Mouse (Mus musculus): ENCODE data around the gene Wnt10b.
A peak's percentile ranks its signal among the peaks of the same experiment; 100 is the strongest.
"Not testable (repeated sequence)": the region's sequence is repeated elsewhere in the genome, so short reads cannot be mapped to it uniquely, and the experiment has no call there.

Wnt10b gene

DNA sequence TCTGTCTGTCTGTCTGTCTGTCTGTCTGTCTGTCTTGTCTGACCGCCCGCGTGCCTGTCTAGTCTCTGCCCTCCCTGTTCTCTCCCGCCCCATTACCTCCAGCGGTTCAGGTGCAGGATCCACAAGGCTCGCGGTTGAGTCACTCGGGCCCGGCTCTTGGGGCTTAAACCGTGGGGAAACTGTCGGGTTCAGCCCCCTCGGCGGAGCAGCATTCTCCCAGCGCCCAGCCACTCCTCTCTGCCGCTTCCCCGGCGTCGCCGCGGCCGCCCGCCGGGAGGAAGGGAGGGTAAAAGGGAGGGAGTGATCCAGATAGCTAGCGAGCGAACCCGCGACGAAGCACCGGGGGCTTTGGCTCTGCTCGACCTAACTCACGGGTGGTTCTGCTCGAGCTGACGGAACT, at the start of gene Wnt10b:
Wnt10b (minus strand) TSS at position 389 of the 400 bp plus-strand sequence.
- DNase-seq (ENCODE audit: low spot score) = no peak

DNA sequence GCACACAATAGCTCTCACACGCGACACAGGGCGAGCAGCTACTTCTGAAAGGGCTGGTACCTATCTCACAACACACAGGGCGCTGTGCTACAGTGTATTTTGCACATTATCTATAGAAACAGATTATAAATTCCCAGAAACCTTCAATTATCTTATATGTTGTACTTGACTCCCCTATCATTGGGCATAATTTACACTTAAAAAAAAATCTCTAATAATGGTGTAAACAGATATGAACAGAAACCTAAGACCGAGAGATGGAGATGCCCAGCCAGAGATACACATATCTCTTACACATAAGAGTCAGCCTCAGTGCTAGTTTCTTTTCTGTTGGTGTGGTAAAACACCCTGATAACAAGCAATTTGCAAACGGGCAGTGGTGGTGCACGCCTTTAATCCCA, 49.7 kb upstream of the Wnt10b start:
- no peak for DNase-seq (ENCODE audit: low spot score)

DNA sequence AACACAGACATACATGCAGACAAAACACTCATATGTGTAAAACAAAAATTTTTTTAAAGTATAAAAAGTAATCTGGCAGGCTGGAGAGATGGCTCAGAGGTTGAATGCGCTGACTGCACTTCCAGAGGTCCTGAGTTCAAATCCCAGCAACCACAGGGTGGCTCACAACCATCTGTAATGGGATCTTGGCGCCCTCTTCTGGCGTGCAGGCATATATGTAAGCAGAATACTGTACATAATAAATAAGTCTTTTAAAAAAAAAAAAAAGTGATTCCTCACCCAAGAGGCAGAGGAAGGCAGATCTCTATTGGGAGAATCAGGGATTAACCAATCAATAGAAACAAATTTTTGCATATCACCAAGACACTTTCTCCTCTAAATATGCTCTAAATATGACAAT, 45.5 kb upstream of the Wnt10b start:
- DNase-seq (ENCODE audit: low spot score) = peak; percentile 34

DNA sequence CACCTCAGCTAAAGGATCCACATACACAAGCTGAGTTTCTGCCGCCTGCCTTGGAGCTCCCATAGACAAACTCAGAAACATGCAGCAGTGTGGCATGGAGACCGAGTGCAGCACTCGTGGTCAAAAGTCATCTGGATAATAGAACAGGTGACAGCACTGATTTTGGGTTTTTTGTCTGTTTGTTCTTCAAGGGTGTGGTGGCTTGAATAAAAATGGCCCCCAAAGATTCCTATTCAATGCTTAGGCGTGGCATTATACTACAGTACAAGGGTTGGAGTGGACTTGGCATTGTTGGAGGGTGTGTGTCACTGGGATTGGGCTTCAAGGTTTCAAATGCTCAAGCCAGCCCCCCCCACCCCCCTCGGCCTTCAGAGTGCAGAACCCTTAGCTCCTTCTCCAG, 44.2 kb upstream of the Wnt10b start:
- no peak for DNase-seq (ENCODE audit: low spot score)

DNA sequence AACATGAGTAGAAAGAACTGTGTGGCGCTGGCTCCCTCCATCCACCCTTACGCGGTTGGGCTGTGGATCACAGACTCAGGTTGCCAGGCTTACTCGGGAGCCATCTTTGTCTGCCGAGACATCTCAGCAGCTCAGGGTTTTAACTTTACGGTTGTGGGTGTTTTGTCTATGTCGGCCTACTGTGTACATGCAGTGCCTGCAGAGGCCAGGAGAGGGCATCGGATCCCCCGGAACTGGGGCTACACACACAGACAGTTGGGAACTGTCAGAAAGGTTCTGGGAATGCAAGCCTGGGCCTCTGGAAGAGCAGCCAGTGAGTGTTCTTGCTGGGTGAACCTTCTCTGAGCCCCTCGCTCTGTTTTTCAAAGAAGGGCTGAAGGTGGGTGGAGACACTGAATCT, 43.5 kb upstream of the Wnt10b start:
- DNase-seq (ENCODE audit: low spot score) = peak; percentile 62

- no peak for DNase-seq (ENCODE audit: low spot score)
Observed at GRCm38 (mm10) chr15:98820937-98821336, 43.0 kb upstream of the Wnt10b start.

- DNase-seq (ENCODE audit: low spot score) = no peak
Observed at GRCm38 (mm10) chr15:98818171-98818570, 40.2 kb upstream of the Wnt10b start.

- DNase-seq (ENCODE audit: low spot score) = no peak
Observed at GRCm38 (mm10) chr15:98812741-98813424, 34.9 kb upstream of the Wnt10b start.

DNA sequence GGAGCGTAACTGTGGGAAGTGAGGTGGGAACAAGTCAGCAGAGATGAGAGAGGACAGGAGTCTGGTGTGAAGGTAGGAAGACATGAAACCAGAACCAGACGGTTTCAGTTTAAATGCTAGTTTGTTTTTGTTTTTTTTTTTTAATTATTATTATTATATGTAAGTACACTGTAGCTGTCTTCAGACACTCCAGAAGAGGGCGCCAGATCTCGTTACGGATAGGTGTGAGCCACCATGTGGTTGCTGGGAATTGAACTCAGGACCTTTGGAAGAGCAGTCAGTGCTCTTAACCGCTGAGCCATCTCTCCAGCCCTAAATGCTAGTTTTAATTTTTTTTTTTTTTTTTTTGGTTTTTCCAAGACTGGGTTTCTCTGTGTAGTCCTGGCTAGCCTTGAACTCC, 32.3 kb upstream of the Wnt10b start:
- DNase-seq (ENCODE audit: low spot score) = not testable (repeated sequence)

DNA sequence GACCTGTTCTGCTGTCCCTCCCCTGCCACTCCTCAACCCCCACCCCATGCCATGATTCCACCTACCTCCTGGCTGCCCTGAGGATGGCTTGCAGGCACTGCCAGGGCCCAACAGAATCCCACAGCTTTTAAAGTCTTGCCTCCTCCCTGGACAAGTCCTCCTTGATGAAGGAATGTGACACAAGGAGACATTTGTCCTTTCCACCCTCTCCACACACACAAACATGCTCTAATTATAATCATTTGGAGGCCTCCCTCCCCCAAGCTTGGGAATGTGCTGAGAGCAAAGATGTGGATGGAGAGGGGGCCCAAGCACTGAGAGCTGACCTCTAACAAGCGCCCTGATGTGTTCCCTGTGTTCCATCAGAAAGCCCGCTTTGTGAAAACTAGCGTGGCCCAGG, 31.4 kb upstream of the Wnt10b start, which contains the start of gene Ddn:
Ddn (minus strand) TSS at position 101 of the 400 bp plus-strand sequence.
- no peak for DNase-seq (ENCODE audit: low spot score)

DNA sequence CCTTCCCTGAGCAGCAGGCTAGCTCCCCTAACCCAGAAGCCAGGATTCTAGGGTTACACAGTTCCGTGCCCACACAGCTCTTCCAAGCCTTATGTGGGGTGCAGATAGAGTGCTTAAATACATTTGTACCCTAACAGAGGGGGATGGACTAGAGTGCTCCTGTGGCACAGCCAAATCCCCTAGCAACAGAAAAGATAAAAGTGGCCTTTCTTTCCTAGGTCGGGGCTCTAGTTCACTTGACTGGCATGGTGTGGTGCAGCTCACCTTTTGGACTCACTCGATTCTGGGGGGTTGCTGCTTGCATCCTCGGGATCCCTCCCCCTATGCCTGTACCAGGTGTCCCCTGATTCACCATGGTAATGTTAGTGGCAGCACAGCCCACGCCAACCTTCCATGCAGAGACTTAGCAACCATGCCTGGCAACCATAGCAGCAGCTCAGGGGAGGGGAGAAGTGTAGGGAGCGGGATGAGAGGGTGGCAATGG, 30.7 kb upstream of the Wnt10b start:
- DNase-seq (ENCODE audit: low spot score) = no peak

DNA sequence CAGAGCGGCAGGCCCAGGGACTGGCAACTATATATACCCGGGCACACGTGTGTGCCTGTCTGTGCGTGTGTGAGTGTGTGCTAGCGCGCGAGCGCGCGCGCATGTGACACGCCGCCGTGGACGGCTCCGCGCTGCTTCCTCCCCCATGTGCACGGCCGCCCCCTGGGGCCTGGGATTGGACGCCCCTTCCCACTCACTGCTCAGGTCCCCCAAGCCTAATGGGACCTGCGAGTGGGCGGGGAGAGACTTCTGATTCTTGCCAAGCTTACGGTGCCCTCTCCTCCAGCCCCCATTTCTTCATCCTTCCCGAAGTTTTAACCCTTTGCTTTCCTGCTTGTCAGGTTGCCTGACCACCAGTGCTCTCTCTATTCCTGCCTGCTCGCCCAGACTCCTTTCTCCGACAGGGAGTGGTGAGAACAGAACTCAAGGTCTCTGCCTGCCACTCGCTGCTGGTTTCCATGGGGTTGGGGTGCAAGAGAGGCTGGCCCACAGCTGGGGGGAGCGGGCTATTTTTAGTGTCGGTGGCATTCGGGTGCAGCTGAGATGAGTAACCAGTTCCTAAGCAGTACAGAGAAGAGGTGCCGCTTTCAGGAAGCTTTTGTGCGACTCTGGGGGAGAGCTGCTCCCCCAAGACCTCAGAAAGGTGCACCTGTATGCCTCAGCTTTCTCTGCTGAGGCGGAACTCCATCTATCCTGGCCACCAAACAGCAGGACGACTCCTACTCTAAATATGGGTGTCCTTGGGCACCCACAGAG, 30.1 kb upstream of the Wnt10b start:
- peak; percentile 72 for DNase-seq (ENCODE audit: low spot score)

GRCm38 (mm10) chr15:98806809-98807770, 29.1 kb upstream of the Wnt10b start:
- no peak for DNase-seq (ENCODE audit: low spot score)

DNA sequence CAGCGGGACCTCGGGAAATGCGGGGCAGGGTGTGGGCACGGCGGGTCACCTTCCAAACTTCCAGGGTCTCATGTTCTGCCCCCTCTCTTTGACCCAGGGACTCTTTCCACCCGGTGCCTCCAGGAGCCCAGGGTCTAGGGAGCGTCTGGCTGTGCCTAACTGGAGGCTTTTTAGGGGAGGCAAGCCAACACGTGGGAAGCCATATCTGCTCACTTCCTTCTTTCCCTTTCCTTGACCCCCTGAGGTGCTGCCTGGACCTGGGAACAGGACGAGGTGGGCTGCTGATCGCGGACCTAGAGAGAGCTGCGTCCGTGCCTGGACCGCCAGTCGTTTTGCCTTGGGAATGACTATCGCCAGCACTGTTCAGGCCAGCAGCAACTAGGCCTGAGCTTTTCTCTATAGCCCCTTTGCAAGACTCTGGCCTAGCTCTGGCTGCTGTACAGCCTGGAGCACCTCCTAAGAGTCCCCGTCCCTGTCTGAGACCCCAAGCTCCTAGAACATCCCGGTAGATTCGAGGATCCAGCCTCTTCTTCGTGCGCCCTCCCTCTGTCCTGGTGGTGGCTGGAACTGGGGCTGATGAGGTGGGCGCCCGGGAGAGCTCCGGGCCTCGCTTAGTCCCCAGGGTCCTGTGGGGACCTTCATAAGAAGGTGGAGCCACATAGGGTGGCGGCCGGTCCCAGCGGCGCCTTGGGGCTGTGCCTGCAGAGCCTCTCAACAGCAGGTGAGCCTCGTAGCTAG, 28.3 kb upstream of the Wnt10b start:
- no peak for DNase-seq (ENCODE audit: low spot score)

- DNase-seq (ENCODE audit: low spot score) = no peak
Observed at GRCm38 (mm10) chr15:98805324-98806040, 27.5 kb upstream of the Wnt10b start.

DNA sequence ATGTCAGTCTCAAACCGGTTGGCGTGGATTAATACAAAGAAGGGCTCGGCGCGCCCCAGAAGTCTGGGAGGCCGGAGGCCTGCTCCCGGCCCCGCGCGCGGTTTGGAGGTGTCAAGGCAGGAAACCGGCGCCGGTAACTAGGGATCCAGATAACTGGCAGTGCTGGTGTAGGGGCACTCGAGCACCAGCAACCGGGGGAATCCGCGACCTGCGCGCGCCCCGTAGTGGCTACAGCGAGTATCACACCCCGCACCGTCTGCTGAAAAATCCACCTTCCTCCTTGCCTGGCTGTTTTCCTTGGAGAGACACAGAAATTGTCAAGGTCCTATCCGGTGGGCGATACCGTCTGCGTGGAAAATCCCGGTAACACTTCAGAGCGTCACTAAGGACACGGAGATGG, 26.1 kb upstream of the Wnt10b start:
- peak; percentile 70 for DNase-seq (ENCODE audit: low spot score)

- DNase-seq (ENCODE audit: low spot score) = no peak
Observed at GRCm38 (mm10) chr15:98802926-98803325, 25.0 kb upstream of the Wnt10b start.

GRCm38 (mm10) chr15:98799396-98799795, 21.4 kb upstream of the Wnt10b start:
- peak; percentile 64 for DNase-seq (ENCODE audit: low spot score)

GRCm38 (mm10) chr15:98798903-98799302, 21.0 kb upstream of the Wnt10b start:
- DNase-seq (ENCODE audit: low spot score) = no peak

GRCm38 (mm10) chr15:98797835-98798492, 20.0 kb upstream of the Wnt10b start:
- DNase-seq (ENCODE audit: low spot score) = no peak

All from T-cell, adult 2 months (primary cell).